Mouse (Mus musculus) forebrain, embryonic 11.5 days (tissue): ENCODE measurements around the gene Dkkl1. TPM values are rescaled to one million over a fixed set of nuclear protein-coding genes. Genes with fewer than 3 reads are reported as not detected.

Experiments
- microRNA-seq: library from miRNA; unstranded; fragments of <30 nt; microRNA quantifications from one replicate; pipeline ENCODE4, GENCODE M21; 2016; ENCODE audit not compliant: insufficient number of aligned reads
- polyA plus RNA-seq: library from polyadenylated mRNA; unstranded; fragments of >200 nt; fragmentation: Nextera tagmentation; extraction: Ambion mirVana; gene quantifications from 2 replicates; pipeline ENCODE4 v1.2.1, GENCODE M21; 2014

Gene Dkkl1
- polyA plus RNA-seq, 1 experiment from 2014 or later: 0.48 TPM

Small RNAs within 50 kb of the gene (microRNA-seq; reads per million reads assigned to microRNA genes)
- gene Mir7055: not detected

Other genes with a start within 250 kb of the Dkkl1 start
- 26.3 and 27.2 TPM in 2 replicates for gene Cpt1c, start 237.3 kb downstream of the Dkkl1 start, polyA plus RNA-seq
- 286 and 301 TPM in 2 replicates for gene Prmt1, start 225.6 kb downstream of the Dkkl1 start, polyA plus RNA-seq
- gene Irf3, start 214.5 kb downstream of the Dkkl1 start, polyA plus RNA-seq: 75.3 and 86.0 TPM in 2 replicates
- 70.6 and 74.9 TPM in 2 replicates for gene Bcl2l12, start 213.4 kb downstream of the Dkkl1 start, polyA plus RNA-seq
- 59.9 and 60.2 TPM in 2 replicates for gene Scaf1, start 195.8 kb downstream of the Dkkl1 start, polyA plus RNA-seq
- 15.5 and 16.6 TPM in 2 replicates for gene Rras, start 194.2 kb downstream of the Dkkl1 start, polyA plus RNA-seq
- 16.1 and 19.2 TPM in 2 replicates for gene Prr12, start 159.3 kb downstream of the Dkkl1 start, polyA plus RNA-seq
- 52.6 and 64.0 TPM in 2 replicates for gene Nosip, start 149.7 kb downstream of the Dkkl1 start, polyA plus RNA-seq
- 14.2 and 18.4 TPM in 2 replicates for gene Prrg2, start 149.5 kb downstream of the Dkkl1 start, polyA plus RNA-seq
- gene Rcn3, start 119.9 kb downstream of the Dkkl1 start, polyA plus RNA-seq: 110 and 118 TPM in 2 replicates
- gene Fcgrt, start 108.3 kb downstream of the Dkkl1 start, polyA plus RNA-seq: 7.1 and 7.3 TPM in 2 replicates
- gene Rps11, start 87.7 kb downstream of the Dkkl1 start, polyA plus RNA-seq: 1,418 and 1,481 TPM in 2 replicates
- 1,136 and 1,164 TPM in 2 replicates for gene Rpl13a, start 83.4 kb downstream of the Dkkl1 start, polyA plus RNA-seq
- gene Gm45713, start 75.9 kb downstream of the Dkkl1 start, polyA plus RNA-seq: 0.45 and 0.55 TPM in 2 replicates
- gene Flt3l, start 75.7 kb downstream of the Dkkl1 start, polyA plus RNA-seq: 1.2 and 1.8 TPM in 2 replicates
- 95.9 and 110 TPM in 2 replicates for gene Pih1d1, start 57.8 kb downstream of the Dkkl1 start, polyA plus RNA-seq
- gene Aldh16a1, start 57.6 kb downstream of the Dkkl1 start, polyA plus RNA-seq: 44.0 and 44.1 TPM in 2 replicates
- gene Slc17a7, start 48.2 kb downstream of the Dkkl1 start, polyA plus RNA-seq: 3.6 and 4.6 TPM in 2 replicates
- 0.13 and 0.33 TPM in 2 replicates for gene Gfy, start 32.6 kb downstream of the Dkkl1 start, polyA plus RNA-seq
- not detected in 2 replicates for gene Pth2, start 31.2 kb downstream of the Dkkl1 start, polyA plus RNA-seq
- gene Ccdc155, start 7.3 kb downstream of the Dkkl1 start, polyA plus RNA-seq: 0.83 and 0.90 TPM in 2 replicates
- 297 and 318 TPM in 2 replicates for gene Tead2, start 3.6 kb upstream of the Dkkl1 start, polyA plus RNA-seq
- 0.60 and 1.1 TPM in 2 replicates for gene Cd37, start 27.0 kb upstream of the Dkkl1 start, polyA plus RNA-seq
- 0.36 TPM in 1 of 2 replicates, not detected in the other for gene Slc6a16, start 28.9 kb upstream of the Dkkl1 start, polyA plus RNA-seq
- not detected in 2 replicates for gene Slc6a21, start 65.4 kb upstream of the Dkkl1 start, polyA plus RNA-seq
- gene Trpm4, start 121.6 kb upstream of the Dkkl1 start, polyA plus RNA-seq: 5.6 and 6.8 TPM in 2 replicates
- gene Hrc, start 123.1 kb upstream of the Dkkl1 start, polyA plus RNA-seq: not detected in 2 replicates
- gene Ppfia3, start 154.9 kb upstream of the Dkkl1 start, polyA plus RNA-seq: 11.6 and 13.0 TPM in 2 replicates
- 0.48 and 1.5 TPM in 2 replicates for gene Lin7b, start 158.4 kb upstream of the Dkkl1 start, polyA plus RNA-seq
- 79.8 and 87.9 TPM in 2 replicates for gene Snrnp70, start 183.6 kb upstream of the Dkkl1 start, polyA plus RNA-seq
- not detected in 2 replicates for gene Kcna7, start 193.5 kb upstream of the Dkkl1 start, polyA plus RNA-seq
- gene Ntf5, start 201.5 kb upstream of the Dkkl1 start, polyA plus RNA-seq: 0.33 and 0.67 TPM in 2 replicates
- not detected in 2 replicates for gene Lhb, start 208.7 kb upstream of the Dkkl1 start, polyA plus RNA-seq
- 37.0 and 37.6 TPM in 2 replicates for gene Gys1, start 222.7 kb upstream of the Dkkl1 start, polyA plus RNA-seq
- 175 and 183 TPM in 2 replicates for gene Ruvbl2, start 225.9 kb upstream of the Dkkl1 start, polyA plus RNA-seq
- 4,947 and 5,145 TPM in 2 replicates for gene Ftl1, start 247.7 kb upstream of the Dkkl1 start, polyA plus RNA-seq